Mouse (Mus musculus): ENCODE results near the gene Dph5. TPM values are rescaled to one million over a fixed set of nuclear protein-coding genes. Genes with fewer than 3 reads are reported as not detected.

Gene Dph5
- total RNA-seq, 2 experiments from 2014 or later: 12.9 to 13.6 TPM

DNA sequence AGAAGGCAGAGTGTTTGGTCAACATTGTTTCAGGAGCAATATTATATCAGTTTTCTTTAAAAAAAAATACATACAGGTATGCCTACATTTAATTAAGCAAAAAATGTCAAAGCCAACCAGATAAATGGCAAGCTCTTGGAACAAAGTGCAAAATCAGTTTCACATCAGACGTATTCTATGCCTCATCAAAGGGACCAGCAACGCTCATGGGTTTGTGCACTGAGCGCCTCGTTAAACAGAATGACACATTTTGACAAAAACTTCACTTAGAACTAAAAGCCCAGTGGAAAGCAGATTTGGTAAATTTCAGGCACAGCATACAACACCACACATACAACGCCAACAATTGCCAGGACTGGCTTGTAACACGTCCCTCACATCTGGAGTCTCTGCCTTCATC, 56.7 kb downstream of the Dph5 start:
- DNase-seq (ENCODE audit: extremely low spot score in 1 of 2, low spot score in 2 of 2): no peak
- intact Hi-C loops (cut with DNase I): no loop called here

DNA sequence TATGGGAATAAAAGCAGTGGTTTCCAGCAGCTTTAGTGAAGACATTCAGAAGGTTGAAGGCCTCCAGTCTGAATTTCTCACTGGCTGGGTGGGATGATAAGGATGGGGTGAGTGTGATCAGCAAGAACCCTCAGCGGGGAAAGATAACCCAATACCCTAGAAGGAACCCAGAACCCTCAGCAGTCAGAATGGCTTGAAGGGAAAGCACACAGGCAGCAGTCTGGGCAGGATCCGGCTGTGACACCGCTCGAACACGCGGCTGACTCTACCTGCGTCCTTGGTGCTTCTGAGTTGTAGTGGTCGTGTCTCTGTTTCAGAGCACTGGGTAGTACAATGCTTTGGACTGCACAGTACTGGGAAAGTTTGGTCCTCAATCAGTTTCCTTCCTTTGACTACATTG, 58.6 kb downstream of the Dph5 start:
- no peak for DNase-seq (ENCODE audit: extremely low spot score in 1 of 2, low spot score in 2 of 2)
- intact Hi-C loops (cut with DNase I): no loop called here

DNA sequence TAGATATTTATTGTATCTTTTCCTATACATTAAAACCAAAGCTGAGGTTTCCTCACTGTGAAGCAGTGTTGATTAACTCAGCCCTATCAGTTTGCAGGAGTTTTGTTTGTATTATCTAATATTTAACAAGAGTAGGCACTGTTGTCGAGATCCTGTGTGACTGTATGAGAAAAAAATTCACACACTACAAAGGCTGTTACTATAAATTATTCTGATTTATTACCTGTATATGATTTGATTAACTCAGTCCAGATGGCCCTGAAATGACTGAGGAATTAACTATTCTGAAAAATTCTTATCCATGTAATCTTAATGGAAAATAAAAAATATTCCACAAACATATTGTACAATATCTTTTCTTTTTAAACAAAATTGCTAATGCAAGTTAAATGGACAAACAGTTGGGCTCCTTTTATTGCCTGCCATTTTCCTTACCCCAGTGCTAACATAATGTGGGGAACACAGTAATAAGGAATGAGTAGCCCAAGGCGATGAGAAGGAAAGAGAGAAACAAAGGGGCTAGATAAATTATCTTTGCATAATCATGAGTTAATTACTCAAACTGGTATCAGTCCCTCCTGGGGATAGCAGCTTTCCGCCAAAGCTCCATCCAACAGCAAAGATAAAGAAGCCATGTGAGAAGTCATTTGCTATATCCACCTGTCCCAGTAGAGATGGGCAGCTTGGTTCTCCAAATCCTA, 61.7 kb downstream of the Dph5 start:
- DNase-seq (ENCODE audit: extremely low spot score in 1 of 2, low spot score in 2 of 2): no peak
- intact Hi-C loops (cut with DNase I): no loop called here

DNA sequence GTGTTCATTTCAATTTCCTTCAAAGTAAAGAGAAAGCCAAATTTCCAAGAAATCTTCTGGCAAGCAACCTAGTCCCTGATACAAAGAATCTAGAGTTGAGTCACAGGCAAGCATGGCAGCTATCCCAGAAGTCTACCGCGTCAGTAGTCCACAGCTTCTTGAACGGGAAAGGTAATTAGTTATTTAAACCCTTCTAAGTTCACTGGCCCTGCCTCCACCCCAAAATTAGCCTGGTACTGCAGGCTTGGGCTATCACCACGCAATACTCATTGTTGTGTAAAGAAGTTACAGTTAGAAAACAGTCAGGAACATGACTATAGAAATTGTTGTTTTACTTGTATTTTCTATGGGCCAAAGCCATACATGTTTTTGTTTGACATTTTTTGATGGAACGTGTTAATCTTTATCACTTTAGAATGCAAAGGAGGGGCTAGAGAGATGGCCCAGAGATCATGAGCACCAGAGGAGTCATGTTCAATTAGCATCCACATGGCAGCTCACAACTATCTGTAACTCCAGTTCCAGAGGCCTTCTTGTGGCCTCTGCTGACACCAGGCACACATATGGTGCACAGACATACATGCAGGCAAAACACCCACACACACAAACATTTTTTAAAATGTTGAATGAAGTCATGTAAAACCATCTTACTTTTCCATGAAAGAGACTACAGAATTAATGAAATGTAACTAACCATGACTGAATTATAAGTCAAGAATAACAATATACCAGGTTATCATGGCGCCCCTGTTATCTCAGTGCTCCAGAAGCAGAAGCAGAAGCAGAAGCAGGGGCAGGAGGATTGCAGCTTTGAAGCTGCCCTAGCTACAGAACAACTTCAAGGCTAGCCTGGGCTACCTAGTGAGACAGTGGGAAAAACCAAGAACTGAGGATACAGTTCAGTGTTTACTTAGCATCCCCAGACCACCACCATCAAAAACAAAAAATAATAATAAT, 62.6 kb downstream of the Dph5 start:
- no peak for DNase-seq (ENCODE audit: extremely low spot score in 1 of 2, low spot score in 2 of 2)
- intact Hi-C loops (cut with DNase I): no loop called here

DNA sequence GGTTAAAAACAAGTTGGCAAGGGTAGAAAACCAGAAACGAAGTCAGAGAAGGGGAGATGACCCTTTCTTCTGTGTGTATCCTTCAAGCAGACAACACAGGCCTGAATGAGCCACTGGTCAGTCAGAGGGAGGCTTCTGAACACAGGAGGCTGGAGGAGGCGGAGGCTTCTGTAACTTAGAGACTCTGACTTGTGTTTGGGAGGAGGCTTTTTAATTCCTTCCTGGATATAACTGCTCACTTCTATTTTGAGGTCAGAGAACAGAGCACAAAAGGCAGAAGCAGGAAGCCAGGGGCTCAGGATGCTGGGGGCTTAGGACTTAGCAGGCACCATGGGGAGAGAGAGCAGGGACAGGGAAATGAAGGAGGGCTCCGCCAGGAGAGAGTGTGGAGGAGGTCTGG, 63.6 kb downstream of the Dph5 start:
- DNase-seq (ENCODE audit: extremely low spot score in 1 of 2, low spot score in 2 of 2): no peak
- intact Hi-C loops (cut with DNase I): no loop called here

- no peak for DNase-seq (ENCODE audit: extremely low spot score in 1 of 2, low spot score in 2 of 2)
- intact Hi-C loops (cut with DNase I): no loop called here
Observed at GRCm38 (mm10) chr3:115952356-115952755, 64.7 kb downstream of the Dph5 start.

DNA sequence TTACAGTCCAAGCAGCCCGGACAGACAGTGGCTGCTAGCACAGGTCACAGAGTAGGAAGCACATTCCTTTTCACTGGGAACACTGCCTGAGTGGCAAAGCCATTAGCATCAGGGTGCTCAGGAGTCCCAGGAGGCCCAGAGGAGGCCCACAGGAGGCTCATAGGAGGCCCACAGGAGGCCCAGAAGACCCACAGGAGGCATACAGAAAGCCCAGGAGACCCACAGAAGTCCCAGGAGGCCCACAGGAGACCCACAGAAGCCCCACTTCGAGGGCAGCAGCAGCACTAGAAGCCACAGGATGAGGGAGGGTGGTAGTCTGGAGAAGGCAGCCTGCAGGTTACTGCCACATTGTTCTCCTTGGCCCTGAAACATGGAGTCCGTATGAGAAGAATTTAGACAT, 65.5 kb downstream of the Dph5 start:
- no peak for DNase-seq (ENCODE audit: extremely low spot score in 1 of 2, low spot score in 2 of 2)
- intact Hi-C loops (cut with DNase I): no loop called here

- intact Hi-C loops (cut with DNase I): no loop called here
- DNase-seq (ENCODE audit: extremely low spot score in 1 of 2, low spot score in 2 of 2): no peak
Observed at GRCm38 (mm10) chr3:115957223-115957622, 69.6 kb downstream of the Dph5 start.

GRCm38 (mm10) chr3:115961311-115962027, 73.8 kb downstream of the Dph5 start:
- intact Hi-C loops (cut with DNase I): no loop called here
- DNase-seq (ENCODE audit: extremely low spot score in 1 of 2, low spot score in 2 of 2): no peak

DNA sequence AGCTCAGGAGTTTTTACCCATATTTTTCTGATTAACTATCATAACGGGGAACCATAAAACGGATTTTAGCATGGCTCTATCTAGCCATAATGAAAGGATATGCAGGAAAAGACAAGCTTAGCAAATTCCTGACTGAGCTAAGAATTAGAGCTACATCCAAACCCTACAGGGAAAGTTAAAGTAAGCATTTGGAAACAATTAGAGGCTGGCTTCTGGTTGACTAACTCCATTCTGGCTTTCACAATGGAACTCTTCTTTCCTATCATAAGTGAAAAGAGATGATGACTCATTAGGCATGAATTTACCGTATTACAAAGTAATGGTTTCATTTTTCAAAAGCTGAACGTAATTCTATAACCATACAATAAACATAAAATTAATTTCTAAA, 74.4 kb downstream of the Dph5 start:
- no peak for DNase-seq (ENCODE audit: extremely low spot score in 1 of 2, low spot score in 2 of 2)
- intact Hi-C loops (cut with DNase I): no loop called here

- DNase-seq (ENCODE audit: extremely low spot score in 1 of 2, low spot score in 2 of 2): no peak
- intact Hi-C loops (cut with DNase I): no loop called here
Observed at GRCm38 (mm10) chr3:115963597-115963996, 76.0 kb downstream of the Dph5 start.

GRCm38 (mm10) chr3:115964071-115964470, 76.4 kb downstream of the Dph5 start:
- no peak for DNase-seq (ENCODE audit: extremely low spot score in 1 of 2, low spot score in 2 of 2)
- intact Hi-C loops (cut with DNase I): no loop called here

DNA sequence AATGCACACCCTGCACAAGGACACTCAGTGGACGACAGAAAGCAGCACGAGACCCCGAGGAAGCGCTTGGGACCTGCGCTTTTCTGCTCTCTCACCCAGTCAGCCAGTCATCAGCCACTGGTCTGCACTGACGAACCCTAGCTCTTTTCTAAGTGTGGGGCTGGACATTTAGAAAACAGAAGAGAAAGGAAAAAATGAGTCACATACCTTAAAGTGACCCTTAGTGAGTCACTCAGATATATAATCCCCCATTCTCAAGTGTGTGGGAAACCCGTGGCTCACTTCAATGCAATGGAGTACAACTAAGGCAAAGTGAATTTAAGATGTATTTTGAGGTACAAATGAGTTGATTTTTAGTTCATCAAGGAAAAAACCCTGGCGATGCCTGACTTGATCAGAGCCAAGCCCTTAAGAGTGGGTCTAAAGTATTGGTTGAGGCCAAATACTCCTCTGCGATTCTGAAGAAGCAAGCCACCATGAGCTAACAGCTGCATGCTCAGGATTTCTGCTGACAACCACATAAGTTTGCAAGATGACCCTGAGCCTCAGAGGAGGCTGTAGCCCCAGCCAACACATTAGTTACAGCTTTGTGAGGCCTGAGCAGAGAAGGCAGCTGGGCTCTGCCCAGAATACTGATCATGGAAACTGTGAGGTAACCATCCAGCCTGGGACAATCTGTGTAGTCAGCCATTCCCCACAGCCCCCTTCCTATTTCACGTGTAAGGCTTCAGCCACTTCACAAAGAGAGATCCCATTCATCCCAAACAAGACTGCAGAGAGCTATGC, 81.3 kb downstream of the Dph5 start:
- intact Hi-C loops (cut with DNase I): no loop called here
- peak; percentile 26 to 30 for DNase-seq (ENCODE audit: extremely low spot score in 1 of 2, low spot score in 2 of 2)

DNA sequence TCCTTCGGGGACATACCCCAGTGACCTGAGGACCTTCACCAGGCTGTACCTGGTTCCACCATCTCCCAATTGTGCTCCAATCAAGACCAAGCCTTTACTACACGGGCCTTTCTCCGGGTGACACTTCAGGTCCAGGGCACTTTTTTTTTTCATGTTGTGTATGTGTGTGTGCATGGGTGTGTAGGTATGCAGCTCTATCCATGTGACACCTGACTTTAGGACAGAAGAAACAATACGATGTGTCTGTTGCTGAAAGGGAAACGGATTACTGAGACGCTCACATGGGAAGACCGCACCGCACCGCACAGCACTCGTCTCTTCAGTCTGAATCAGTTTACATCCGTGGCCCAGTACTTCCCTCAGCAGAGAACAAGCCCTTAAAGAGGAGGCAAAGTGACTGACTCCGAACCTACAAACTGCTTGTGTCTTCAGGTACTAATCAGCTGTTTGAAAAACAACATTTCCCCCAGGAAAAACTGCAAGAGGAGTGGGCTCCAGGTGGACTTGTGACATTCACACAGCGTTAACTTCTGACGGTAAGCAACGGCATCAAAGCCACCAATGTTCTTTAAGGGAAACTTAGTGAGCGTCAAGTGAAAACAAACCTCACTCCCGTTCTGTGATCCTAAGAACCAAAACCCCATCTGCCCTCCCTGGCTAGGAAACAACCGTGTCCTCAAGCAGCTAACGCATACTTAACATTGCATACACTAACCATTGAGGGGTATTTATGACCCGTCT, 83.6 kb downstream of the Dph5 start:
- intact Hi-C loops (cut with DNase I): no loop called here
- DNase-seq (ENCODE audit: extremely low spot score in 1 of 2, low spot score in 2 of 2): no peak

GRCm38 (mm10) chr3:115971891-115972646, 84.4 kb downstream of the Dph5 start:
- no peak for DNase-seq (ENCODE audit: extremely low spot score in 1 of 2, low spot score in 2 of 2)
- intact Hi-C loops (cut with DNase I): no loop called here

GRCm38 (mm10) chr3:115974228-115974627, 86.6 kb downstream of the Dph5 start:
- no peak for DNase-seq (ENCODE audit: extremely low spot score in 1 of 2, low spot score in 2 of 2)
- intact Hi-C loops (cut with DNase I): no loop called here

GRCm38 (mm10) chr3:115974995-115975394, 87.4 kb downstream of the Dph5 start:
- intact Hi-C loops (cut with DNase I): no loop called here

More at GRCm38 (mm10) chr3:115974995-115975394, 87.4 kb downstream of the Dph5 start:
- no peak for DNase-seq (ENCODE audit: extremely low spot score in 1 of 2, low spot score in 2 of 2)

All from left cerebral cortex, postnatal 10 days (tissue).